Mouse (Mus musculus) hindbrain, embryonic 13.5 days (tissue): ENCODE results near the gene Olfr380. TPM values are rescaled to one million over a fixed set of nuclear protein-coding genes. Genes with fewer than 3 reads are reported as not detected.

ENCODE experiments used
- ATAC-seq: fragments of 200-750 bp; cut with Nextera tagmentation; 2 replicates; pipeline ENCODE4 v1.8.0; 2017; ENCODE audit warnings: moderate TSS enrichment; ENCODE audit not compliant: low FRiP score
- H3K27ac ChIP-seq: fragments of 300-500 bp; sonication (generic); 2 replicates; pipeline ENCODE4 v1.5.1; 2015; ENCODE audit warnings: inconsistent platforms, mild to moderate bottlenecking, moderate library complexity
- H3K27me3 ChIP-seq: fragments of 300-500 bp; sonication (generic); 2 replicates; pipeline ENCODE4 v1.6.1; 2015; ENCODE audit warnings: mild to moderate bottlenecking, inconsistent platforms
- H3K36me3 ChIP-seq: fragments of 300-500 bp; sonication (generic); 2 replicates; pipeline ENCODE4 v1.6.1; 2015; ENCODE audit warnings: mild to moderate bottlenecking, inconsistent platforms
- H3K4me1 ChIP-seq: fragments of 300-500 bp; sonication (generic); replicated peaks from 2 replicates; pipeline ENCODE4 v1.6.1; 2015; ENCODE audit warnings: inconsistent platforms
- H3K4me2 ChIP-seq: fragments of 300-500 bp; sonication (generic); 2 replicates; pipeline ENCODE4 v1.6.1; 2015; ENCODE audit warnings: inconsistent platforms, mild to moderate bottlenecking, moderate library complexity
- H3K4me3 ChIP-seq: fragments of 300-500 bp; sonication (generic); 2 replicates; pipeline ENCODE4 v1.5.1; 2015; ENCODE audit warnings: mild to moderate bottlenecking, inconsistent platforms
- H3K9ac ChIP-seq: fragments of 300-500 bp; sonication (generic); 2 replicates; pipeline ENCODE4 v1.6.1; 2015; ENCODE audit warnings: mild to moderate bottlenecking, inconsistent platforms
- H3K9me3 ChIP-seq: fragments of 300-500 bp; sonication (generic); 2 replicates; pipeline ENCODE4 v1.6.1; 2016; ENCODE audit warnings: inconsistent platforms
- WGBS: fragments of 180-500 bp; shearing (Covaris S2); methylation state at CpG from one replicate; pipeline ENCODE4 v1.1.7; 2015; 5-methylcytosine and 5-hydroxymethylcytosine counted together
- polyA plus RNA-seq: library from polyadenylated mRNA; unstranded; fragments of >200 nt; fragmentation: Nextera tagmentation; extraction: Ambion mirVana; gene quantifications from 2 replicates; pipeline ENCODE4 v1.2.1, GENCODE M21; 2015

Gene Olfr380
- polyA plus RNA-seq = not detected in 2 replicates

DNA sequence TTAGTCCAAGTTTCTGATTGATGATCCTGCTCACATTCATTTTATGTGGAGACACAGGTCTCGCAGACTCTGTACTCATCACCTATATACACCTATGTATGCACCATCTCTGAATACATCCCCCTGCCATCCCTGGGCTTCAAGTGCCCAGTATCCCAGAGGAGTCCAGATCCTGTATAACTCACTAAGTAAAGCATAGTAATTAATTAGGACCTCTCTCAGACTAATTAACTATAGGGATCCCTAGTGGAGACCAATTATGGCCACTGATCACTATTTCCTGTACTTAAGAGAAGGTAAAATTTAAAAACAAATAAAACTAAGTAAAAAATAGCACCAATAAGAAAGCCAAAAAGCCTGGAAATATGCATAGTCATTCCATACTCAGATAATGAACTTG is at the start of gene Olfr380:
Gene Olfr380 (minus strand): TSS at position 101 of the 400 bp plus-strand sequence.
- 92% methylated on average over 1 of the region's 1 CpGs for WGBS
- H3K9me3 ChIP-seq = no peaks in the 10 kb centered on the region; the same call in 1 of the 2 replicates
- no peak within 1 kb of the TSS for H3K4me2 ChIP-seq
- no peak within 1 kb of the TSS for H3K27ac ChIP-seq
- H3K4me1 ChIP-seq = no peaks in the 10 kb centered on the region
- H3K27me3 ChIP-seq = no peaks in the 10 kb centered on the region
- H3K9ac ChIP-seq = no peak within 1 kb of the TSS
- no peak for ATAC-seq
- no peaks in the 10 kb centered on the region for H3K36me3 ChIP-seq
- H3K4me3 ChIP-seq = no peak within 1 kb of the TSS

DNA sequence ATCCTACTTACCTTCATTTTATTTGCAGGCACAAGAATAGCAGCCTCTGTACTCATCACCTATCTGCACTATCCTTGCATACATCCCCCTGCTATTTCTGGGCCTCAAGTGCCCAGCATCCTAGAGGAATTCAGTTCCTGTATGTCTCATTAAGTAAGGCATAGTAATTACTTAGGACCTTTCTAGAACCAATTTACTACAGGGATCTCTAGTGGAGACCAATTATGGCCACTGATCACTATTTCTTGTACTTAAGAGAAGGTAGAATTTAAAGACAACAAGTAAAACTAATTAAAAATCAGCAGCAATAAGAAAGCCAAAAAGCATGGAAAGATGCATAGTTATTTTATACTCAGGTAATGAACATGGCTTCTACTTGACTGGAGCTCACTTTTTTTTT is 34.2 kb upstream of the Olfr380 start, which contains the start of gene Olfr381:
Gene Olfr381 (minus strand): TSS at position 101 of the 400 bp plus-strand sequence.
- Histone ChIP-seq H3K27ac (no peak within 1 kb of the TSS), H3K4me3 (no peak within 1 kb of the TSS), H3K4me1 (no peaks in the 10 kb centered on the region), H3K9me3 (no peaks in the 10 kb centered on the region), H3K4me2 (no peak within 1 kb of the TSS), H3K36me3 (no peaks in the 10 kb centered on the region), H3K9ac (no peak within 1 kb of the TSS), H3K27me3 (no peaks in the 10 kb centered on the region)
- ATAC-seq = no peak

DNA sequence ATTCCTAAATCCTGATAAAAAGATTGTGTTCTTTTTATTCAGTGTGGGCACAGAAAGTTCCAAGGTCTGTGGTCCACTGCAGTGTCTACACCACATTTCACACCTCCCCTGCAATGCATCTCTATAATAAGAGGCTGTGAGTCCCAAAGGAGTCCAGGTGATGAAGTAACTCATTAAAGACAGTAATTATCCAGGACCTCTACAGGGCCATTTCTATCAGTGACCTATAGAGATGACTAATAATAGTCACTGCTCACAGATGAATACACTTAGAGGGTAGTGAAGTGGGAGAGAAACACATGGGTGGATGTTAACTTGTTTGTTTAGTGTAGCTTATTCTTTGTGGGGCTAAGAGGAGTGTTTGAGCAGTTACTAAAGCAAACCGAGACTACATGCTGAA is 28.9 kb downstream of the Olfr380 start, which contains the start of gene Olfr378:
Gene Olfr378 (minus strand): TSS at position 101 of the 400 bp plus-strand sequence.
- WGBS = 94% methylated on average over 1 of the region's 1 CpGs
- no peaks in the 10 kb centered on the region for H3K27me3 ChIP-seq
- H3K36me3 ChIP-seq = no peaks in the 10 kb centered on the region
- no peaks in the 10 kb centered on the region for H3K4me1 ChIP-seq
- ATAC-seq = no peak
- no peak within 1 kb of the TSS for H3K9ac ChIP-seq
- no peak within 1 kb of the TSS for H3K27ac ChIP-seq
- H3K4me2 ChIP-seq = no peak within 1 kb of the TSS
- peaks cover 4% of the 10 kb centered on the region for H3K9me3 ChIP-seq
- no peak within 1 kb of the TSS for H3K4me3 ChIP-seq

Other genes starting within 250 kb of the Olfr380 start
- gene Trpv1, start 223.2 kb downstream of the Olfr380 start, polyA plus RNA-seq = 0.41 and 0.86 TPM in 2 replicates
- gene Trpv3, start 190.1 kb downstream of the Olfr380 start, polyA plus RNA-seq = 0.06 and 0.18 TPM in 2 replicates
- gene Aspa, start 127.9 kb downstream of the Olfr380 start, polyA plus RNA-seq = 0.84 and 2.4 TPM in 2 replicates
- not detected in 2 replicates for gene Gm49340, start 127.8 kb downstream of the Olfr380 start, polyA plus RNA-seq
- not detected in 2 replicates for gene Spata22, start 127.8 kb downstream of the Olfr380 start, polyA plus RNA-seq
- not detected in 2 replicates for gene Olfr20, start 106.7 kb downstream of the Olfr380 start, polyA plus RNA-seq
- not detected in 2 replicates for gene Olfr376, start 86.3 kb downstream of the Olfr380 start, polyA plus RNA-seq
- gene Olfr1, start 57.9 kb downstream of the Olfr380 start, polyA plus RNA-seq = not detected in 2 replicates
- not detected in 2 replicates for gene Olfr378, start 29.0 kb downstream of the Olfr380 start, polyA plus RNA-seq
- gene Olfr381, start 34.1 kb upstream of the Olfr380 start, polyA plus RNA-seq = not detected in 2 replicates
- gene Olfr382, start 59.7 kb upstream of the Olfr380 start, polyA plus RNA-seq = not detected in 2 replicates
- not detected in 2 replicates for gene Olfr385, start 135.5 kb upstream of the Olfr380 start, polyA plus RNA-seq
- gene Olfr384, start 141.1 kb upstream of the Olfr380 start, polyA plus RNA-seq = not detected in 2 replicates
- not detected in 2 replicates for gene Zfp735, start 231.3 kb upstream of the Olfr380 start, polyA plus RNA-seq